Mouse (Mus musculus): Measurements from ENCODE around the gene Gm6657. TPM values are rescaled to one million over a fixed set of nuclear protein-coding genes. Genes with fewer than 3 reads are reported as not detected.

Gene Gm6657
- total and polyA plus RNA-seq, 3 experiments, result not detected

Other genes starting within 250 kb of the Gm6657 start
- 18.5 and 22.4 TPM in 2 replicates for gene Gphn, start 32.1 kb downstream of the Gm6657 start, total RNA-seq (2012; rRNA removed)
- gene Gphn, start 32.1 kb downstream of the Gm6657 start, total RNA-seq (2014; rRNA removed), result 16.8 and 18.2 TPM in 2 replicates
- gene Gphn, start 32.1 kb downstream of the Gm6657 start, polyA plus RNA-seq (2012; ENCODE audit: insufficient read length, low read depth), result 13.9 and 16.3 TPM in 2 replicates

All from CH12.LX (cell line).